Mouse (Mus musculus): ENCODE measurements around the gene Kcnh6. TPM values are rescaled to one million over a fixed set of nuclear protein-coding genes. Genes with fewer than 3 reads are reported as not detected.
A peak's percentile ranks its signal among the peaks of the same experiment; 100 is the strongest.
"Not testable (repeated sequence)": the region's sequence is repeated elsewhere in the genome, so short reads cannot be mapped to it uniquely, and the experiment has no call there.

Gene Kcnh6
- total RNA-seq, 4 experiments from 2014 or later = 1.9 to 2.6 (median 2.2) TPM

DNA sequence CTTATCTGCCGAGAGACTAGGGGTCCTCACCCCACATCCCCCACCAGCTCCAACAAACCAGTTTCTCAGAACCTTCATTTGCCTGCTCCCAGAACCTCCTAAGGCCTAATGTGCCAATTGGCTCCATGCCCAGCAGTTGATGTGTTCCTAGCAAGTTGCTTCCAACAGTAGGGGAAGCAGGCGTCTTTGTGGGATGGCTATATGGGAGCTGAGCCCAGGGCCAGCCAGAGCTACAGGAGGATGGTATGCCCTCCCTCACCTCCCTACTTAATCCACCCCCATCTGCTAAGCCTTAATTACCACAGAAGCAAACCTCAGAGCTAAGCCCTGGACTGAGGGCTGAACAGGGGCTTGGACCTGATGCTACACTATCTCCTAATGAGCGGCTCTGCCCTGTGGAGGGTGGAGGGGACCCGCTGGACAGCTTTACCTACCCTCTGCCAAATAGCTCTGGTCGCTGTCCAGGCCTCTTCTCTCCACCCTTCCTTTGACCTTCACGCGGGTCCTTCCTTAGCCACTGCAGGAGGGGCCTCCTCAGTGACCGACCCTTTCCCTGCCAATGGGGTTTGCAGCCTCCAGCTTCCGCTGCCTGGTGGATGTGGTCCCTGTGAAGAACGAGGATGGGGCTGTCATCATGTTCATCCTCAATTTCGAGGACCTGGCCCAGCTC, 5.8 kb downstream of the Kcnh6 start:
- no peak for DNase-seq (ENCODE audit: low spot score in 2 of 2)

DNA sequence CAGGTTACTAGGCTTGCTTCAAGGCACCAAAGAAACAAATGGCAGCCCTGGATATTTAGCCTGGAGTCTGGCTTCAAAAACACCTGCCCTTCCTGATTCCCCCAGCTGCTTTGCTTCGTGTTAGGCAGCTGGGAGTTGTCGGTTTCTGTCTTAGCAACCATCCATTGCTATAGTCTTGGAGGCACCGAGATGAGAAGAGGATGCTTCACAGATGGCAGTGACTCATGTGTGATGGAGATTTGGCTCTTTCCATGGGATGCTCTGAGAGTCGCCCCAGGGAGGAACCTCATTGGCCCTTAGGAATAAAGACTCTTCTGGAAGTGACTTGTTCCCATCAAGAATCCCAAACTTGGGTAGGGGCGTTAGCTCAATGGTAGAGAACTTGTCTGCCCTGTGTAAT, 8.5 kb downstream of the Kcnh6 start:
- no peak for DNase-seq (ENCODE audit: low spot score in 2 of 2)

DNA sequence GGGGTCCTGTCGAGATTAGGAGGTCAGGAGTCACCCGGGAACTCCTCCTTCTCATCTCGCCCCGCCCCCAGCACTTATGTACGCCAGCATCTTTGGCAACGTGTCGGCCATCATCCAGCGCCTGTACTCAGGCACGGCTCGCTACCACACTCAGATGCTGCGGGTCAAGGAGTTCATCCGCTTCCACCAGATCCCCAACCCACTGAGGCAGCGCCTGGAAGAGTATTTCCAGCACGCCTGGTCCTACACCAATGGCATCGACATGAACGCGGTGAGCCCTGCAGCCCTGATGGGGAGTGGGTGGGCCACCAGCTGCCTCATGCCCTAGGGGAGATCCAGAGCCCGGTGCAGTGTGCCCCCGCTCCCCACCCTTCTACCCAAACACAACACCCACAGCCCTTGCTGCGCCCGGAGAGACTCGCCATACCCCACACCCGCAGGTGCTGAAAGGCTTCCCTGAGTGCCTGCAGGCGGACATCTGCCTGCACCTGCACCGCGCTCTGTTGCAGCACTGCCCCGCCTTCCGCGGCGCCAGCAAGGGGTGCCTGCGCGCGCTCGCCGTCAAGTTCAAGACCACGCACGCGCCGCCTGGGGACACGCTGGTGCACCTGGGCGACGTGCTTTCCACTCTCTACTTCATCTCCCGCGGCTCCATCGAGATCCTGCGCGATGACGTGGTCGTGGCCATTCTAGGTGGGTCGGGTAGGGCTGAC, 12.3 kb downstream of the Kcnh6 start:
- peak; percentile 39 to 71 for DNase-seq (ENCODE audit: low spot score in 2 of 2)

DNA sequence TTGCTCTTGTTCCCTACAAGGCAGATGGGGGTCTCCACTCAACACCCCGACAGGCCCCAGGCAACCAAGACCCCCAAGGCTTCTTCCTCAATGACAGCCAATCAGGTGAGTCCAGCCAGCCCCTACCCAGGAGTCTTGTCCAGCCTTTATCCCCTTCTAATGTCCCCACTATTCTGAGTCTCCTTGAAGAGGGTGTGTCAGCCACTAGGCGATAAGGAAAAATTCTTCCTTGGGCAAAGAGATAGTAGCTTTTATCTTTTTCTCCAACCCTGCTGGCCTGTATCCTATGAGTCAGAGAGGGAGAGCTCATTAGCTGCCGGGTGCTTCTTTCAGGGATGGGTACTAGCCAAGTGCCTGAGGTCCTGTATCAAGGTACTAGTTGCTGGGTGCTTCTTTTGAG, 17.9 kb downstream of the Kcnh6 start:
- DNase-seq (ENCODE audit: low spot score in 2 of 2) = no peak

DNA sequence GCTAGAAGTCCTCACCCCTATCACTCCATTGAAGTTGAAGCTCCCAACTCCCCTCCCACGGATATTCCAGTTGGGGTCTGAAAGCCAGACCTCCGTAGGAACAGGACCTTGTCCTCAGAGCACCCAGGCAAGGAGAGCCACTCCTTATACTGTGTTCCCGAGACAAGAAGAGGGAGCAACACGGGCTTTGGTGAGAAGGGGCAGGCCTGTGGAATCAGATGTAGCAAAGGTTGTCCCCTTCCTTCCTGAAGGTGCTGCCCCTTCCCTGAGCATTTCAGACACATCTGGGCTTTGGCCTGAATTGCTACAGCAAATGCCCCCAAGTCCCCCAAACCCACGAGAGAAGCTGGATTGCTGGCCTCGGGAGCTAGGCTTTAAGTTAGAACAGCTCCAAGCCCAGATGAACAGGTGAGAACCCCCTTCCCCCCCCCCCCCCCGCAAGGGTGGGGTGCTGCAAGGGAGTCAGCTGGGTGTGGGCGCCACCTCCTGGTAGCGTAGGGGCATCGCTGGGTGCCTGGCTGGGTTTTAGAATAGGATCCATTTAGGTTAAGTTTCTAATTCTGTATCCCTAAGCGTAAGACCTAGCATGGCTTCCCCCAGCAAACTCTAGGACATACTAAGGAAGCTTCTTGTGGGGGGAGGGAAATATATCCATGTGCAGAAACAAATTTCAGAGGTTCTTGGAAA, 18.7 kb downstream of the Kcnh6 start:
- peak in 1 of 2 experiments; percentile 32 for DNase-seq (ENCODE audit: low spot score in 2 of 2)

DNA sequence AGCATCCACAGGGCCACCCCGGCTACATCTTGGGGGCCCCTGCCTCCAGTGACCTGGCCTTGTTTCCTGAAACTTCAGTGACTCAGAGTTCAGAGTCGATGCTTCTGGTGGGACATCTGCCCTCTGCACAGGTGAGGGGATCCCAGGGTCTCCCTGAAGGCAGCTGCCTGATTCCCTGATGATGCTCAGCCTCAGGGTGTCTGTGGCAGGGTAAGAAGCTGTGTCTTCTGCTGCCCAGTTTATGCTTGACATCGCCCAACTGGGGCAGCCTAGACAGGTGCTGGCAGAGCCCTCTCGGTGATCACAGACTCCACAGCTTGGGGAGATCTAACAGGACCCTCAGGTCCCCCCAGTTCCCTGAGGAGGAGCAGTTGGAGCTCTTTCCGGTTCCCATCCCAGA, 19.7 kb downstream of the Kcnh6 start:
- no peak for DNase-seq (ENCODE audit: low spot score in 2 of 2)

DNA sequence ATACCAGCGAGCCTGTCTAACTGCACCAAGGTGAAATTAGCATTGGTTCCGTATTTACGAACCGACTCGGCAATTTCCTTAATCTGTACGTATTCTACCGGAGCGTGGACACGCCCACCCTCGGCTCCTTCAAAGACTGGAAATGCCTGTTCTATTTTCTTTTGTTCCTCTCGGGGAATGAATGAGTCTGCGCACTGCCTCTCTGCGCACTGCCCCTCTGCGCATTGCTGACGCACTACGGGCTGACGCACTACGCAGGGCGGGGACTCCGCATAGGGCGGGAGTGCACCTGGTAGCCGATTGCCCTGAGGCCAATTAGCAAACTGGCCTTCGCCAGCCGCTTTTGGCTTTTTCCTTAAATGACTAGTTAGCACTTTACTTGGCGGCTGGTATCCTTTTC, 24.1 kb downstream of the Kcnh6 start:
- DNase-seq (ENCODE audit: low spot score in 2 of 2) = not testable (repeated sequence)

DNA sequence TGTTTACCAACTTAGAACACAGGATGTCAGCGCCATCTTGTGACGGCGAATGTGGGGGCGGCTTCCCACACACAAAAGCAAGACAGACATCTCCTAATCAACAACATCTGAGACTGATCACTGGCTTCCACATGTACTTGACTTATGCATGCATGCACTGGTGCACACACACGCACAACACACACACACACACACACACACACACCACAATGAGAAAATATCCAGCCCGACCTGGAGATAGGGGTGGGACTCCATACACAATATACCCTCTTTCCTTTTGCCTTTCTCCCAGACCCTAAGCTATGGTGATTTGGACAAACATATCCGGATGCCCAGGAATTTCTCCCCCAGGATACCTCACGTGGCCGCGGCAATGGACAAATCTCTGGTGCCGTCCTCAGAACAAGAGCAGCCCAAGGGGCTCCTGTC, 25.6 kb downstream of the Kcnh6 start:
- no peak for DNase-seq (ENCODE audit: low spot score in 2 of 2)

DNA sequence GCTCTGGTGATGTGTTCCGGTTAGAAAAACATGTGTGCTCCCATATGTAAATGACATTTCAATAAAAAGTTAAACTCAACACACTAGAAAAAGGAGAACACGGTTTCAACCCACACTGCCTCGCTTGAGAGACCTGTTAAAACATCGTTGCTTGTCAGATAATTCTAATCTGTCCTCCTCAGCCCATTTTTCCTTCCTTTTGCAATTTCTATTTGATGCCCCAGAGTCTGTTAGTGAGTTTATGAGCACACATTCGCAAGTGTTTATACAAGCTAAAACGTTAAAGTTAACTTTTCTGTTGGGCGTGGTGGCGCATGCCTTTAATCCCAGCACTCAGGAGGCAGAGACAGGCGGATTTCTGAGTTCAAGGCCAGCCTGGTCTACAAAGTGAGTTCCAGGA, 27.1 kb downstream of the Kcnh6 start:
- DNase-seq (ENCODE audit: low spot score in 2 of 2) = no peak

DNA sequence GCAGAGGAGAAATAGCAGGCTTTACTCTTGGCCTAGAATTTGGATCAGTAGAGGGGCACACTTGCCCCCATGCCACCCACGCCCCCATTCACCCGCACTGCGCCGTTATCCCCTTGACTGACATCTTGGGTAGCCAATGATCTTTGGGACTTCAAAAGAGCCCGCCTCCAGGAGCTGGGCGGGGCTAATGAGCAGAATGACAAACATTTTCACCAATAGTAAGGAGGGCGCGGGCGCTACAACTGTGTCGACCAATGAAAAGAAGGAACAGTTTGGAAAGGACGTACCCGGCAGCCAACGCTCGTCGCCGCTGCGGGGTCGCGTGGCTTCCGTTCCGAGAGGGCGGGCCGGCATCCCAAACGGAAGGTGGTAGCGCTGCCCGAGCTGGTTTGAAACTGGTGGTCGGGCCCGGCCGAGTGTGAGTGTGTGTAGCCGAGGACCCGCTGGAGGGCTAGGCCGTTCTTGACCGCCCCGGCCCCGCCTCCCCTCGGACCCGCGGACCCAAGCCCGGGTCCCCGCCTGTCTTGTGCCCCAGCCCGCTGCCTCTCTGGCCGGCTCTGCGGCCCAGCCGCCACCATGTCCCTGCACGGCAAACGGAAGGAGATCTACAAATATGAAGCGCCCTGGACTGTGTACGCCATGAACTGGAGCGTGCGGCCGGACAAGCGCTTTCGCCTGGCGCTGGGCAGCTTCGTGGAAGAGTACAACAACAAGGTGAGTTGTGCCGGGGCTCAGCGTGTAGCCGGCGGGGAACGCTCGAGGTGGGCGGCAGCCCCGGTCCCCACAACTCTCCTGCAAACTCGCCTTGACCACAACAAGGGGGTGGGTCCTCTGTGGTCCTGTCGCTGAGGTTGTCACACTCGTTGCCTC, 28.9 kb downstream of the Kcnh6 start, which contains the start of gene Dcaf7:
Gene Dcaf7, plus strand, starts transcription at position 325 of the 870 bp plus-strand sequence.
- peak; percentile 97 to 100 for DNase-seq (ENCODE audit: low spot score in 2 of 2)

DNA sequence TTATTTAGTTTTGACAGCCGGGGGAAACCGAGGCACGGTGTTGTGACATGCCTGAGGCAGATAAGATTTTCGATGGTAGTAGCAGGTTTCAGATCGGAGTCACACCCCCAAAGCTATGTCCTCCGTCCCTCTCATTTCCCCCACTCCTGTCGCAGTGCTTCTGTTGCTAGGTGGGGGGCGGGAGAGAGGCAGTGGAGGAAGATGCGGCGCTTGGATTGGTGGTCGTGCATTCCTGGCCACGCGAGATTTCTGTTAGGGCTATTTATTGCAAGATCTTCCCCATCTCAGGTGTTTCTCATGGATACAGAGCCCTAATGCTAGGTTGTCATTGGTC, 29.5 kb downstream of the Kcnh6 start:
- peak in 1 of 2 experiments; percentile 87 for DNase-seq (ENCODE audit: low spot score in 2 of 2)

DNA sequence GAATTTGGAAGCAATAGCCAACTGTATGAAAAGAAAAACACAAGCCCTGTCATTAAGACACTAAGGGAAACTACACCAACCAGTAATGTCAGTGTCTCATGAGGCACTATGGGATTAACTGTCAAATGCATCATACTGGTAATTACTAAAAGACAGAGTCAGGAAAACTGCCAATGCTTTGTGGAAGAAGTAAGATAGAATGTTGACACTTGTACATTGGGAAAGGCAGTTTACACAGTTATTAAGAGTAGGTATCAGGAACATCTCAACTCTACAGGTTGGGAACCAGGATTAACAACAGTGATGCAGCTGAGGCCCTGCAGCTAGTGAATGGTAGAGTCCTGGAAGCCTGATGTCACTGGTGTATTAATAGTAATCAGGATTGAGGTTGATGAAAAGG, 36.4 kb downstream of the Kcnh6 start:
- no peak for DNase-seq (ENCODE audit: low spot score in 2 of 2)

DNA sequence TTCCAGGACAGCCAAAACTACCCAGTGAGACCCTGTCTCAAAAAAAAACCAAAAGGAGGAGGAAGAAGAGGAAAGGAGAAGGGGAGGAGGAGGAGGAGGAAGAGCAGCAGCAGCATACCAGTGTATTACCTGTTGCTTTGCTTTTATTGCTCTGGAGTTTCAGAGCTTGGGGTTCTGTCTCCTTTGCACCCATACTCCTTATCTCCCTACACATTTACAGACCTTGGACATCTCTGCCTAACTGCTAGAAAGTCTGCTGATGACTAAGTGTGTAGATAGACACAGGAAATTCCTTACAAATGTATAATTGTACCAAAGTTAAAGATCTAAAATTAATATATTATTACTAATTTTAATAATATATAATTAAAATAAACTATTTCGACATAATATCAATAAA, 37.3 kb downstream of the Kcnh6 start:
- DNase-seq (ENCODE audit: low spot score in 2 of 2) = no peak

DNA sequence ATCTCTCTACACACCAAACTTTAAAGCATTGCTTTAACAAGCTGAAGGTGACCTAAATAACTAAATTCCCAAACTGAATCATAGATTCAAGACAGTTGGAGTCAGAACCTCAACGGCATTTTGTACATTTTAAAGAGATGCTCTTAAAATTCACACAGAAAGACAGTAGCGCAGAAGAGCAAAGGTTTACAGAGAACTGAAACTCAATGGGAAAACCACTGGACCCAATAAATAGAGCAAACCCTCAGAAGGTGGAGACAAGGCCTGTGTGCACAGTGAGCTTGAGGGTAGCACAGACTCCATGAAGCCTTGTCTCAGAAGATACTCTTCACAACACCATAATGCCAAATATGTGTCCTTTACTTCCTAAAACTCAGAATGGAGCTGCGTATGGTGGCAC, 37.9 kb downstream of the Kcnh6 start:
- no peak for DNase-seq (ENCODE audit: low spot score in 2 of 2)

DNA sequence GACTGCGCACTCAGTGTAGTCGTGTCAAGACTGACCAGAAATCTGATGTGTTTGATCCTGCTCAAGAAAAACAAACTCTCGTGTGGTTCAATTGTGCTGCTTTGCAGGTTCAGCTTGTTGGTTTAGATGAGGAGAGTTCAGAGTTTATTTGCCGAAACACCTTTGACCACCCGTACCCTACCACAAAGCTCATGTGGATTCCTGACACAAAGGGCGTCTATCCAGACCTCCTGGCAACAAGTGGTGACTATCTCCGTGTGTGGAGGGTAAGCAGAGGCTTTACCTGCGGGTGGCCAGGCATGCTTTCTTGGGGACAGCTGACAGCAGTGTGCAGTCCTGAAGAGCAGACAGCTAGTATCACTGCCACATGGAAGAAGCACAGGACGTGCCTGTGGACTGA, 38.7 kb downstream of the Kcnh6 start:
- DNase-seq (ENCODE audit: low spot score in 2 of 2) = no peak

DNA sequence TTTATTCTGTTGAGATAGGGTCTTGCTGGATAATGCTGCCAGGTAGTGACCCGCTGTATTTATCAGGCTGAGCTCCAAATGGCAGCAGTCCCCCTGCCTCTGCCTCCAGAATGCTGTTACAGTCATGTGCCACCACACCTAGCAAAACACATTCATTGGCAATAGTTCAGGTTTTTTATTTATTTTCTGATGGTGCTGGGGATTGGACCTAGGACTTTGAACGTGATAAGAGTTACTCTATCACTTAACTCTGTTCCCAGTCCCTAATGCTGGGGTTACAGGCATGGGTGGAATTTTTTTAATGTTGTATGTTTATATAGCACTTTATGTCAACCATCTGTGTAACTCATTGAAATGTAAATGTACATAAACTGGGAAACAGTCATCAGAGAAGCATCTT, 46.0 kb downstream of the Kcnh6 start:
- no peak for DNase-seq (ENCODE audit: low spot score in 2 of 2)

DNA sequence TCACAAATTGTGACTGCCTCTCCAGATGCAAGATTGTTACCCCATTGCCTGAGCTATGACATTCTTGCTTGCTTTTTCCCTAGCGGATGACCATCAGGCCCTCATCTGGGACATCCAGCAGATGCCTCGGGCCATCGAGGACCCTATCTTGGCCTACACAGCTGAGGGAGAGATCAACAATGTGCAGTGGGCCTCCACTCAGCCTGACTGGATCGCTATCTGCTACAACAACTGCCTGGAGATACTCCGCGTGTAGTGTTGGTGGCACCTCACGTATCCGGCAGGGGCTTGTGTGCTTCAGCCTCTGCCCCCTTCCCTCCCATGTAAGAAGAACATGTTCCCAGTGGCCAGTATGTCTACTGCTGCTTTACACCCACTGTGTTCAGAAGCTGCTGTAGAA, 46.7 kb downstream of the Kcnh6 start:
- DNase-seq (ENCODE audit: low spot score in 2 of 2) = no peak

DNA sequence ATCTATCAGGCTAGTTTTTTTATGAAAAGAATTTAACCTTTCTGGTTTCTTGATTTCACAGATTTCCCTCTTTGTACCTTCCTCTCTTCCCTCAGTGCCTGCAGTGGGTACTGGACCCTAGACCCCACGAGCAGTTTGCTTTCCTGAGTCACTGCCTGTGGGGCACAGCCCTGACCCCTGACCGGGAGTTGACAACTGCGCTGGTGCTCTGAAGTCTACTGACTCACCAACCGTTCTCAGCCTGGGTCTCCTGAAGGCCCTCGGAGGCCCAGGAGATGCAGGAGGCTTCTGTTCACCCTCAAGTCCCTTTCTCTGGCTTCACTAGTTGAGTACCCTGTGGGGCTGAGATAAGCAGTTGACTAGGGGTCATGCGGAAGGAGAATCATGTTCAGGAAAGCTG, 47.4 kb downstream of the Kcnh6 start:
- no peak for DNase-seq (ENCODE audit: low spot score in 2 of 2)

DNA sequence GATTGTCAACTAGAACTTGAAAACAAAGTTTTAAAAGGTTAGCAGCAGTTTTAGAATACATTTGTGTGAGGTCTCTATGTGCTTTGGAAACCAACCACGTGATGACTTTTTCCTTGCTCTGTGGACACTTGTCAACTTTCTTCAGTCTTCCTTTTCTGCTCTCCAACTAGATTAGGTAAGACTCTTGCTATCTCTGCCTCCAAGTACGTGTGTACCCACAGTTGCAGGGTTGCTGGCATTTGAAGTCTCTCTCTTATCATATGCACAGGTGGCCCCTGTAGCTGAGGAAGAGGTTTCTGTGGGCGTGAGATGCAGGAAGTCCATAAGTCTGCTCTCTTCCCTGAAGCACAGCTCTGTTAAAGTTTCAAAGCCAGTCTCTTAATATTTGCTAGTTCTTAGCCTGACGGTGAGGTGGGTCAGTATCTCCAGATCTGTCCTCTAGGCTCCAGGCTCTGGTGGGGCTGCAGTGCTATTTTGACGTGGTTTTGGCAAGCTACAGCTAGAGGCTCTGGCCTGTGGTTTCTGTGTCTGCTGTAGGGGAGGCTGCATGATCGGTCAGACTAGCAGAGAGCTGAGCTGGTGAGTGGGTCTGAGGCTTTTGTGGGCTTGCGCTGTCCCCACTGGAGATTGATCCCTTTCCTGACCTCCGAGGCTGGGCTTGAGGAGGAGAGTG, 49.0 kb downstream of the Kcnh6 start:
- DNase-seq (ENCODE audit: low spot score in 2 of 2) = no peak

DNA sequence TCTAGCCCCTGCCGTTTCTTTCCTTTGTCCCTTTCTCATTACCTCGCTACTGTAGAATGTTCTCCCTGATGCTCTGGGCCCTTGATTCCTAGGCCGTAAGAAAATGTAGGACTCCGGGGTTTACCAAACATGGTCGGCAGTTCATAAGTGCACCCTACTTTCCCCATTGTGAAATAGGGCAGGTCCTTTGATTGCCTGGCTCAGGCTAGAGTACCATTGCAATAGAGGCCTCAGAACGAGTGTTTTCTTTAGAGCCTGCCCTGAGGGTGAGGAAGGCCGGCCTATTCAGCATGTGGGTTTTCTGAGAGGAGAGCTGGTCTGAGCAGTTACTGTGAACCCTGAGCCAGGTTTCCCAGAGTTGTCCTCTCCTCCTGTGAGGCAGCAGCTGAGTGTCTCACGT, 50.1 kb downstream of the Kcnh6 start:
- no peak for DNase-seq (ENCODE audit: low spot score in 2 of 2)

DNA sequence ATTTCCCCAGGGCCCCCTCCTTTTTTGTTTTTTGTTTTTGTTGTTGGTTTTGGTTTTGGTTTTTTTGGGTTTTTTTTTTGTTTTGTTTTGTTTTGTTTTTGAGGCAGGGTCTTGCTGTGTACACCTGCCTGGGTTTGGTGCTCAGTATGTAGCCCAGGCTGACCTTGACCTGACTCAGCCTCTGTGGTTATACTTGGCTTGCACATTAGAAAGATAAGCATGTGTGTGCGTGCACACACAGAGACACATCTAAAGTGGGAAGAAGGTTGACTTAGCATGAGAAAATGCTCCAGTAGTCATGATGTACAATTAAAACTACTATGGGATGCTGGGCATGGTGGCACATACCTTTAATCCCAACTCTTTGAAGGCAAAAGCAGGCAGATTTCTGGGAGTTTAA, 52.6 kb downstream of the Kcnh6 start:
- DNase-seq (ENCODE audit: low spot score in 2 of 2) = no peak
